Mouse (Mus musculus): ENCODE measurements around the gene Il1rn.

Gene Il1rn

GRCm38 (mm10) chr2:24336545-24336944 is at the start of gene Il1rn:
Gene Il1rn (plus strand): TSS chr2:24336853.
- DNase-seq (ENCODE audit: low read depth, low spot score), result no peak

GRCm38 (mm10) chr2:24290896-24291295 is 45.8 kb upstream of the Il1rn start, which contains the start of gene Il1f10:
Gene Il1f10 (plus strand): TSS chr2:24291196.
- DNase-seq (ENCODE audit: low read depth, low spot score), result no peak

GRCm38 (mm10) chr2:24294616-24295015 is 42.0 kb upstream of the Il1rn start:
- DNase-seq (ENCODE audit: low read depth, low spot score), result no peak

- DNase-seq (ENCODE audit: low read depth, low spot score), result peak; percentile 4
Measured at GRCm38 (mm10) chr2:24296837-24297236, 39.8 kb upstream of the Il1rn start.

- peak; percentile 30 for DNase-seq (ENCODE audit: low read depth, low spot score)
Measured at GRCm38 (mm10) chr2:24311302-24312001, 25.2 kb upstream of the Il1rn start.

- DNase-seq (ENCODE audit: low read depth, low spot score), result no peak
Measured at GRCm38 (mm10) chr2:24316919-24317318, 19.7 kb upstream of the Il1rn start.

- DNase-seq (ENCODE audit: low read depth, low spot score), result no peak
Measured at GRCm38 (mm10) chr2:24317919-24318598, 18.6 kb upstream of the Il1rn start.

GRCm38 (mm10) chr2:24335333-24335732 is 1.3 kb upstream of the Il1rn start:
- no peak for DNase-seq (ENCODE audit: low read depth, low spot score)

- DNase-seq (ENCODE audit: low read depth, low spot score), result no peak
Measured at GRCm38 (mm10) chr2:24341395-24341885, 4.8 kb downstream of the Il1rn start.

GRCm38 (mm10) chr2:24344619-24345018 is 8.0 kb downstream of the Il1rn start:
- DNase-seq (ENCODE audit: low read depth, low spot score), result no peak

- DNase-seq (ENCODE audit: low read depth, low spot score), result no peak
Measured at GRCm38 (mm10) chr2:24345056-24345455, 8.4 kb downstream of the Il1rn start.

GRCm38 (mm10) chr2:24347926-24348325 is 11.3 kb downstream of the Il1rn start:
- no peak for DNase-seq (ENCODE audit: low read depth, low spot score)

GRCm38 (mm10) chr2:24351159-24351558 is 14.5 kb downstream of the Il1rn start:
- no peak for DNase-seq (ENCODE audit: low read depth, low spot score)

- no peak for DNase-seq (ENCODE audit: low read depth, low spot score)
Measured at GRCm38 (mm10) chr2:24353042-24353441, 16.4 kb downstream of the Il1rn start.

- DNase-seq (ENCODE audit: low read depth, low spot score), result no peak
Measured at GRCm38 (mm10) chr2:24357642-24358041, 21.0 kb downstream of the Il1rn start.

GRCm38 (mm10) chr2:24359347-24359746 is 22.7 kb downstream of the Il1rn start:
- no peak for DNase-seq (ENCODE audit: low read depth, low spot score)

- no peak for DNase-seq (ENCODE audit: low read depth, low spot score)
Measured at GRCm38 (mm10) chr2:24363818-24364217, 27.2 kb downstream of the Il1rn start.

- DNase-seq (ENCODE audit: low read depth, low spot score), result no peak
Measured at GRCm38 (mm10) chr2:24366214-24366975, 29.7 kb downstream of the Il1rn start.

GRCm38 (mm10) chr2:24367030-24367894 is 30.6 kb downstream of the Il1rn start, which contains the start of gene Psd4:
Gene Psd4 (plus strand): TSS chr2:24367580.
- peak; percentile 14 for DNase-seq (ENCODE audit: low read depth, low spot score)

- no peak for DNase-seq (ENCODE audit: low read depth, low spot score)
Measured at GRCm38 (mm10) chr2:24367895-24368261, 31.2 kb downstream of the Il1rn start.

- DNase-seq (ENCODE audit: low read depth, low spot score), result no peak
Measured at GRCm38 (mm10) chr2:24378747-24379450, 42.2 kb downstream of the Il1rn start.
